Mouse (Mus musculus) adipocyte (in vitro differentiated cells): ENCODE results near the gene Rhoa.
"Not testable (repeated sequence)": the region's sequence is repeated elsewhere in the genome, so short reads cannot be mapped to it uniquely, and the experiment has no call there.

Experiments used
- DNase-seq: peaks from one replicate; pipeline ENCODE4 v3.0.0-alpha.2; 2016; ENCODE audit warnings: low spot score

Rhoa gene

GRCm38 (mm10) chr9:108305629-108306520 is at the start of gene Rhoa, which contains the start of gene Tcta:
Rhoa (plus strand) TSS chr9:108306129.
Tcta (minus strand) TSS chr9:108306160.
- DNase-seq = peak; percentile 100

DNA sequence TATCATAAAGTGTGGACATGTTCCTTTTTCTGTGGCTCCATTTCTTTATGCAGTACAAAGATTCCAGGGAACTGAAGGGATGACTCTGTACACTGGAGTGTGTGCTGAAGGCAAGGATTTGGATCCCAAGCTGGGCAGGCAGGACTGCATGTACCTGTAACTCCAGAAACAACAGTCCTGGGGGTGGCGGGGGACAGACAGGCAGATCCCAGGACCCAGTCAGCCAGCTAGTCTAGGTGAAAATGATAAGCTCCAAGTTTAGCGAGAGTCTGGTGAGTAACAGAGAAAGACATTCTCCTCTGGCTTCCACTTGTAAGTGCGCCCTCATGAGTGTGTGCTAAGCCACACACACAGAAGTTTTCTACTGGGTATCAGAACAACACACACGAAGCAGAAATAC is 45.4 kb upstream of the Rhoa start:
- no peak for DNase-seq

DNA sequence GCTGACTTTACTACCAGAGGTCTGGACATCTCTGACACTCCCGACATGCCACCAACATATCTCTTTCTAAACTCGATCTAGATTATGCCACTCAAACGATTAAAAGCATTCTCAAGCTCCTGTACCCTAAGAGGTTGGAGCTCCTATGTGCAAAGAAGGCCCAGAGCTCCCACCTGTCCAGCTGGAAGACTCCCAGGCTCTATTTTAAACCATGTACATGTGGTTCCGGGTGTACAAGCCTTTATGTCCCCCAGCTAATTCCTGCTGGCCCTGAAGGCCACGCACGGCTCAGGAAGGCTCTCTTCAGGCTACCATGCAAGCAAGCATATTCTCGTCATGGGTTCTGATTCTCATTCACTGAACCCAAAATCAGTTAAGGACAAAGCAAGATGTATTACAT is 44.1 kb upstream of the Rhoa start:
- no peak for DNase-seq

GRCm38 (mm10) chr9:108262494-108263049 is 43.4 kb upstream of the Rhoa start:
- DNase-seq = peak; percentile 48

GRCm38 (mm10) chr9:108263131-108263681 is 42.7 kb upstream of the Rhoa start:
- peak; percentile 45 for DNase-seq

DNA sequence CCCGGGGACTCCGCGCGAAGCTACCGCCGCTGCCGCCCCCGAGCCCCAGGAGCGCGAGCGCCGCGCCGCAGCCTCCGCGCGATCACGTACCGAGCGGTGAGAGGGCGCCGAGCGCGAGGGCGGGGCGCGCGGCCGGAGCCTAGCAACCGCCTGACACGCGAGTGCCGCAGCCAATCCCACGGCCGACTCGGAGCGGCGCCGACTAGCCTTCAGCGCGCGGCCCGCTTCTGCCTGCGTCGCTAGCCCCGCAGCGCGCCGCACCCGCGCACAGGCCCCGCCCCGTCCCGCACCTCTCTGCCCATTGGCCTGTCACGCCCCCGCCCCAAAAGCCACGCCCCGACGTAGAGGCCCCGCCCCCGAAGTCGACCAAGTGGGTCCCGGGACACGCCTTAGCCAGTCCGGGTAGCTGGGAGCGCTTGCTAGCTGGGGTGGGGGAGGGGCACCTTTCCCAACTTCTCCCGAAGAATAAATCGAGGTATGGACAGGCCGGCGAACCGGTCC is 42.2 kb upstream of the Rhoa start, which contains the start of gene Dag1:
Dag1 (minus strand) TSS at position 269 of the 501 bp plus-strand sequence.
- DNase-seq = peak; percentile 91

DNA sequence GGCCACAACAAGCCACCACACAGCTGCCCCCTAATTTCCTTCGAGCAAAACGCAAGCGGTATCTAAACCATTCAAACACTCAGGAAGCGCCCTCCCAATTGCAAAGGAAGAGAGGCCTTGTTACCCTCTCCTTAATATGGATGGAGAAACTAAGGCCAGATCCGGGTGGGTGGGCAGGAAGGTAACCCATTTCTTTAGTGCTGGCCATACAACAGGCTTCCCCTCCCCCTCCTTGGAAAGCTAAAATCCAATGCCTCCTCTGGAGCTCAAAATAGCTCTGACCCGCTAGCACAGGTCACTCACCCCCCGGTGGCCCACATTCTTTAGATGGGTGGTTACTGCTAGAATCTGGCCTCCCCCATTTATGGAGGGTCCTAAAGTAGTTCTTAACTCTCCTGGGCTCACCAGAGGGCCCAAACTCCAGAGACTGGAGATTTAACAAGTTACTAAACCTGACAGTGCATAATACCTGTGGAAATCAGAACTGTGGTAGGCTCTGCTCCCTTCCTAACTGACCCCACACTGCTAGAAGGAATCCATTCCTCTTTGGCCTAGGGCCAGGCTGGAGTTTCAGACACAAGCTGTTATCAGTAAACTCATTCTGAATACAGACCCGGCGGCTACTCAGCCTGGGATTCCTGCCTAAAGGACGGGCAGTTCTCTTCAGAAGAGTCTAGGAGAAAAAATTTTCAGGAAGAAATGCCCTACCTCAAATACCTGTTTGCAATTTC is 41.6 kb upstream of the Rhoa start:
- peak; percentile 55 for DNase-seq

DNA sequence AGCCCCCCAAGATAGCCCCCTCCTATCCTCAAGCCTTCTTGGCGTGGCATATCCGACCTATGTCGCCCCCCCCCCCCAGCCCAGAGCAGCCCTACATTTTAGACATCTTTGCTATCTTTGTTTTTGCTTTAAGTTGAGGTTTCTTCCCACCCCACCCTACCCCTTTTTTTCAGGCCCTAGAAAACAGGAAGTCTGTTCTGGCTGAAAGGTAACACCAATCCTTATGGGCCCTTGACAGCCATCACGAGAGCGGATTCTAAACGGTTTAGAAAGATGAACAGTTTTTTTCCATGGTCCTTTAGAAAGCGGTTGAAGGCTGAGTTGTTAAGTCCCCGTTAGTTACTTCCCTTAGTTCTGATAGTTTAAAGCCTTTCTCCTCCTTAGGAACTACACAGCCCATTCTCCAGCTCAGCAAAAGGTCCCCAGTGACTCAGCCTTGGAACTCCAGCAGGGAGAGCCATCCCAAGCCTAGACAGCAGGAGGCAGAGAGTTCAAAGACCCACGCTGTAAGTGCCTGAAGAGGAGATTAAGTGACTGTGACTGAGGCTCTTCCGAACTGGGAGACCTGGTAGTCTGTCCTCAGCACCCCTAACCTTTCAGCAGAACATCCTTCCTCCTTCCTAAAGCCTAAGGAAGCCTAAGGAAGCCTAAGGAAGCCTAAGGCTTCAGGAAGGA is 39.5 kb upstream of the Rhoa start:
- peak; percentile 48 for DNase-seq

- DNase-seq = peak; percentile 52
Observed at GRCm38 (mm10) chr9:108267691-108268090, 38.2 kb upstream of the Rhoa start.

DNA sequence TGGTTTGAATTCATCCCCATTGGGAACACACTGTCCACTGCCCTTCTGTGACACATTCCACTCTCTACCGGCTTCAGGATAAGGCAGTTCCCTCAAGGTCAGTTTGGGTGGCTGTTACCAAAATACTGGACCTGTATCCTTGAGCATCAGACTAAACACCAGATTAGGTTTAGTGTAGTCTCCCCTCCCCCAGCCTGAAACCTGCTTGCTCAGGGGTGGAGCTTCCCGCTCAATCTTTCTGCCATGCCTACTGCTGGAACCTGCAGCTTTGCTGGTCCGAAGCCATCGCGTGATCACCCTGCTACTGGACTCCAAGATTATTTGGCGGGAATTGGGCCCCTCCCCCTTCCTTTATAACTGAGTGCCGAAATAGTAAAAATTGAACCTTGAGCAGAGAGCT is 37.2 kb upstream of the Rhoa start:
- not testable (repeated sequence) for DNase-seq

DNA sequence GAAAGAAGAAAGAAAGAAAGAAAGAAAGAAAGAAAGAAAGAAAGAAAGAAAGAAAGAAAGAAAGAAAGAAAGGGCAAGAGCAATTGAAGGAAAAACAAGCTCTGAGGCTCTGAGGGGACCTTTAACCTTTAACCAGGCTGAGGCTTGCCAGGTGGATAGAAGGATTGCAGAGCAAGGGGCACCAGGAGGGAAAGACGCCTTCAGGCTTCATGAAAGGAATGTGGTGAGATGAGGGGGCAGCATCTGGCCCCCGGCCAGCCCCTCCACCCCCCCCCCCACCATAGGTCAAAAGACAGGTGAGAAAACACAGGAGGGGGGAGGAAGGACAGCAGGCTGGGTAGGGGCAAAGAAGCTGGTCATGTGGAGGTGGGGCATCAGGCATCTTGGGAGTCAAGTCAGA is 34.0 kb upstream of the Rhoa start:
- no peak for DNase-seq

DNA sequence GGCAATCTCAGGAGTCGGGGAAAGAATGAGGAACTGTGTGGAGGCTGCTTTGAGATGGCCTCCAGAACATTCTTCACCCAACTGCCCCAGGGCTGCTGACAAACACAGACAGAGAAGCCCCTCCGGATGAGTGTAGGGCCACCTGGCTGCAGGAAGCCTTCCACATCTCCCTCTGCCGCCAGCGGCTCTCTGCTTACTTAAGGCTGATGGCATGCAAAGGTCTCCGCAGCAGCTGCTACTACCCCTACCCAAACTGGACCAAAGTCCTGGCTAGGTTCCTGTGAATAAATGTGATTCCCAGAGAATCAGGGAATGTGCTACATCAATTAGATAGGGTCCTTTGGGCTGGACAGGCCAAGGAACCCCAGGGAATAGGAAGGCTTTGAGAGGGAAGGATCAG is 33.2 kb upstream of the Rhoa start:
- DNase-seq = no peak

- no peak for DNase-seq
Observed at GRCm38 (mm10) chr9:108273485-108273884, 32.4 kb upstream of the Rhoa start.

DNA sequence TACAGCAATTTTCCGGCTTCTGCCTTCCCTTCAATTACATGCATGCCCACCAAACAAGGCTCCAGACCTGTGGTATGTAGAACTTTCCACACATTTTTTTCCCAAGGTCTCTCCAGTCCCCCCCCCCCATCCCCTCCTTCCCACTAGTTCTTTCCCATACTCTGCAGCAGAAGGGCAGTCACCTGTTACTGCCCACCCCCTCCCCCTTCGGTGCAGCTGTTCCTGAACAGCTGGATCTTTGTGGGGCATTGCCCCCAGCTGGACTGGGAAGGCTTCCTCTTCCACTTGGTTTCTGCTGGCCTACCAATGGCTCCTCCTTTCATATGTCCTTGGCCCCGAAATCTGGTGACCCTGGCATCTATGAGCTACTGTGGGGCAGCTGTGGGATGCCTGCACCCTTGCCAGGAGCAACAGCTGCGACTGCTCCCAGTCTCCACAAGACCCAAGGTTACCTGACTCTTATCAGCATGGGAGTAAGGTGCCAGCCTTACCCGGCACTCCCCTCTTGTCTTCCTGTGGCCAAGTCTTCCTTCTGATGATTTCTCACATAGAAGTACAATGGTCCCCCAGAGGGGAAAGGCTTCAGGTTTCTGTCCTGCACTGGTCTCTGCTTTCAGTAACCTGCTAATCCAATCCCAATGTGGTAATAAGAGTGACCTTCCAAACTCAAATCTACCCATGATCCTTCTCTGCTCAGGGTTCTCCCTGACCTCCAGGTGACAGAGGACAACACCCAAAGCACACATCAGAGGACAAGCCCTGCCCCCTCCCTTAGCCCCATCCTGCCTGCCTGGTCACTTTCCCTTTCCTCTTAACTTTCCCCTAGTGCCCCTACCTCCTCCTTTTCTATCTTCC is 31.2 kb upstream of the Rhoa start:
- no peak for DNase-seq

GRCm38 (mm10) chr9:108275331-108275659 is 30.6 kb upstream of the Rhoa start:
- DNase-seq = no peak

GRCm38 (mm10) chr9:108278697-108279450 is 27.1 kb upstream of the Rhoa start:
- peak; percentile 70 for DNase-seq

DNA sequence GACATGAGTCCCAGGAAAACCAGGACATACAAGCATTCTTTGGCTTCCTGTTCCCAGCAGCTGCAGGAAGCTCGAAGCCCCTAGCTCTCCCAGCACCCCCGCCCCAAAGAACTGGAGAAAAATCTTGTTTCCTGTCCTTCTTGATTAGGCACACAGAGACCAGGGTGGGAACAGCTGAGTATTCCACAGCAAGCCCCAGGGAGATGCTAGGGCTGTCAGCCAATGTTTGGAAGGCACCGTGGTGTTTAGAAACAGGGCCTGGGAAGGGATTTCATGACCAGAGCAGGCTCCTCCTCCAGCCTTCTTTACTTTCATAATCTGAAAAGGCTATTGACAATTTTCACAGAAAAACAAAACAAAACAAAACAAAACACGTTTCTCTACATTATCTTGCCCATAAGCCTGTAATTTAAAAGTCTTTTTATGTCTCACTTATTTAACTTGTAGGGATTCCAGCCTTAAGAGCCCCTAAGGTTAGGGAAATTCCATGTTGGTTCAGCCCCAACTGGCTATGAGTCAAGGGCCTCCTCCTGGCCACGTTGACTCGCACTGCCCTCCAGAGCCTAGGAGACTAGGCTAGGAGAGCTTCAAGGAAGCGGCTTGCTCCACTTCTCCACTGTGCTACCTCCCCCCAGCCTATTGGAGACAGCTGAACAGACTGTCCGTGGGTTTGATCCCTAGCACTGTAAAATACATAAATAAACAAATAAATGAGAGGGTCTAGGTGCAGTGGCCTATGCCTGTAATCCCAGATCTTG is 25.7 kb upstream of the Rhoa start:
- DNase-seq = peak; percentile 96

GRCm38 (mm10) chr9:108284410-108284809 is 21.5 kb upstream of the Rhoa start:
- DNase-seq = peak; percentile 85

DNA sequence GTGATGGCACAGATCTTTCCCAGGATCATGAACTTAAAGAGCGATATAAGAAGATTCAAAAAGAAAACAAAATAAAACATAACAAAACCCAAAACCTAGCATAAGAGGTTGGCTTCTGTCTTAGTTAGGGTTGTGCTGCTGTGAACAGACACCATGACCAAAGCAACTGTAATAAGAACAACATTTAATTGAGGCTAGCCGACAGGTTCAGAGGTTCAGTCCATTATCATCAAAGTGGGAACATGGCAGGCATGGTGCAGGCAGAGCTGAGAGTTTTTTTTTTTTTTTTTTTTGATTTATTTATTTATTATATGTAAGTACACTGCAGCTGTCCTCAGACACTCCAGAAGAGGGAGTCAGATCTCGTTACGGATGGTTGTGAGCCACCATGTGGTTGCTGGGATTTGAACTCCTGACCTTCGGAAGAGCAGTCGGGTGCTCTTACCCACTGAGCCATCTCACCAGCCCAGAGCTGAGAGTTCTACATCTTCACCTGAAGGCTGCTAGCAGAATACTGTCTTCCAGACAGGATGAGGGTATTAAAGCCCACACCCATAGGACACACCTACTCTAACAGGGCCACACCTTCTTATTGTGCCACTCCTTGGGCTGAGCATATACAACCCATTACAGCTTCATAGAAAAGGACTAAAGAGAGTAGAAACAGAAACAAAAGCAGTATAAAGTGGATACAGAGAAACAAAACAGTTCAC is 18.2 kb upstream of the Rhoa start:
- DNase-seq = not testable (repeated sequence)
